Mouse (Mus musculus) liver, embryonic 14.5 days (tissue): ENCODE data around the gene Ccdc38.
A peak's percentile ranks its signal among the peaks of the same experiment; 100 is the strongest.

Source experiments
- CTCF ChIP-seq: IDR thresholded peaks from 2 replicates; pipeline ENCODE4 v1.5.1; 2016; ENCODE audit warnings: antibody characterized with exemption, low read depth, control low read depth
- EP300 ChIP-seq: IDR thresholded peaks from 2 replicates; pipeline ENCODE4 v1.6.1; 2016; ENCODE audit warnings: antibody characterized with exemption, low read depth

DNA sequence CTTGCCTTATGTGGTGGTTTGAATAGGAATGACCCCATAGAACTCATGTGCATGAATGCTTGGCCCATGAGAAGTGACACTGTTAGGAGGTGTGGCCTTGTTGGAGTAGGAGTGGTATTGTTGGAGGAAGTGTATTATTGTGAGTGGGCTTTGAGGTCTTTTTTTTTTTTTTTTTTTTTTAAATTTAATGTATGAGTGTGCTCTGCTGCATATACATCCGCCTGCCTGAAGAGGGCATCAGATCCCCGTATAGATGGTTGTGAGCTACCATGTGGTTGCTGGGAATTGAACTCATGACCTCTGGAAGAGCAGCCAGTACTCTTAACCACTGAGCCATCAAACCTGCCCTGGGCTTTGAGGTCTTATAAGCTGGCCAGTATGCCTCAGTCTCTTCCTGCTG is 31.8 kb downstream of the Ccdc38 start:
- peak; percentile 27 for TF ChIP-seq CTCF
- TF ChIP-seq EP300 = no peak
